Mouse (Mus musculus): ENCODE results near the gene Maco1. TPM values are rescaled to one million over a fixed set of nuclear protein-coding genes. Genes with fewer than 3 reads are reported as not detected.
A peak's percentile ranks its signal among the peaks of the same experiment; 100 is the strongest.

Gene Maco1
- polyA plus RNA-seq, 1 experiment from 2014 or later: 39.7 TPM

DNA sequence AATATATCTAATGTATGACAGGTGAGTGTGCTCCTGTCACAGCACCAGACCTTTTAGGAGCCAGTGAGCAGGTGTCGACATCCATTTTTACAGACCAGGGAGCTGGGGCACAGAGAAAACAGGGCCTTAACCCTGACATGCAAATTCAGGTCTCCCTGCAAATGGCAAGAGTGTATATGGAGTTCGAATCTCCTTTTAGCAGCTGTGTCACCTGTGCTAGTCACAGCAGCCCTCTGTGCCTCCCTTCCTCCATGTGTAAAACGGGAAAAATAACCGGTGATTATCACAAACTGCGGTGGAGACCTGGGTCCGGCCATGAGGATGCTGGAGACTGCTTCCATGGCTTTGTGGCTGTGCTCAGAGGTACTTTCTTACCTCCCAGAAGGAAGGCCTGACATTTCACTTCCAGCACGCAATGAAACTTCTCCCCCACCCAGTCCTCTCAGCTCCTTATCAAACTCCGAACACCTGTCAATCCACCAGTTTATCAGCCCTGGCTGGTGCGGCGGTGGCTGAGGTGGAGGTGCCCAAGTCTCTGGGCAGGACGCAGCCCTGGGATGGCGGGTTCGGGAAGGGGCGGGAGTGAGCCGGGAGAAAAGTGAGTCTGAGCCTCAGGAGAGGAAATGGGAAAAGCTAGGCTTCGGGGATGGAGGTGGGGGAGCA lies 16.1 kb upstream of the Maco1 start:
- Histone ChIP-seq H3K4me3 (replicated peaks) (peak overlapping the region; percentile 20), H3K4me1 (peaks cover 17% of the 10 kb centered on the region), H3K36me3 (no peaks in the 10 kb centered on the region), H3K4me2 (peak overlapping the region; percentile 48), H3K9ac (no peak overlapping the region), H3K9me3 (replicated peaks) (no peaks in the 10 kb centered on the region), H3K27ac (no peak overlapping the region), H3K27me3 (peaks cover 35% of the 10 kb centered on the region)
- 8% methylated on average over 16 of the region's 16 CpGs for WGBS
- ATAC-seq (replicated peaks; ENCODE audit: low FRiP score): peak; percentile 80

DNA sequence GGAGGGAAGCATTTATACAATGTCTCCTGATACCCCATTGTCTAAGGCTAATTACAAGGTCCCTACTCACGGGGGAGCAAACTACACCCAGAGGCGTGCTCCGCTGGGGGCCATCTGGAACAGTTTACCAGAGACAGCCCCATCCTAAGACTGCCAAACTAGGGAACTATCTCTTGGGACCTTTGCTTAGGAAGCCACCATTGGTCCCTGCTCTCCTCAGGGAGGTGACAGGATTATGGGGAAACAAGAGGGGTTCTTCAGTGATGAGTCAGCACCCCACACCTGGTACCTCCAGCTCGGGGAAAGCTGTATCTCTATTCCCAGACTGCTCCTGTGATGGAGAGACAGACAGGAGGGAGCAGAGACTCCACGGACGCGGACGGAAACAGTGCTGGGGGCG lies 15.3 kb upstream of the Maco1 start:
- H3K4me1 ChIP-seq: peaks cover 17% of the 10 kb centered on the region
- H3K4me3 ChIP-seq (replicated peaks): no peak overlapping the region
- no peak overlapping the region for H3K4me2 ChIP-seq
- H3K9ac ChIP-seq: no peak overlapping the region
- H3K36me3 ChIP-seq: no peaks in the 10 kb centered on the region
- no peaks in the 10 kb centered on the region for H3K9me3 ChIP-seq (replicated peaks)
- no peak overlapping the region for H3K27ac ChIP-seq
- 29% methylated on average over 9 of the region's 9 CpGs for WGBS
- peaks cover 35% of the 10 kb centered on the region for H3K27me3 ChIP-seq
- no peak for ATAC-seq (replicated peaks; ENCODE audit: low FRiP score)

DNA sequence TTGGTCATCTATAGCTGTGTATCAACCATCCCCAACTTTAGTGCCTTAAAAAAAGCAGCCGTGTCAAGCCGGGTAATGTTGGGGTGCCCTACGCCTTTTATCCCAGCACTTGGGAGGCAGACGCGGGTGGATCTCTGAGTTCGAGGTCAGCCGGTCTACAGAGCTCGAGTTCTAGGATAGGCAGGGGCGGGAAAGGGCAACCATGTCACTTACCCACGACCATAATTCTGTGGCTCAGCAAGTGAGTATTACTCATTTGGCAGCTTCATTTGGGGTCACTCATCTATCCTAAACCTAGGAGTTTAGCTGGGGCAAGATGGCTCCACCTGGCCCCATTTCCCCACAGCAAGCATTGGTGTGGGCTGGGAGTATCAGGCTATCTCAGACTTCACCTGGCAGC lies 14.9 kb upstream of the Maco1 start:
- 88% methylated on average over 10 of the region's 10 CpGs for WGBS
- Histone ChIP-seq H3K4me3 (replicated peaks) (no peak overlapping the region), H3K4me2 (no peak overlapping the region), H3K27ac (no peak overlapping the region), H3K9ac (no peak overlapping the region), H3K9me3 (replicated peaks) (no peaks in the 10 kb centered on the region), H3K27me3 (peaks cover 35% of the 10 kb centered on the region), H3K4me1 (peaks cover 17% of the 10 kb centered on the region), H3K36me3 (no peaks in the 10 kb centered on the region)
- ATAC-seq (replicated peaks; ENCODE audit: low FRiP score): no peak

DNA sequence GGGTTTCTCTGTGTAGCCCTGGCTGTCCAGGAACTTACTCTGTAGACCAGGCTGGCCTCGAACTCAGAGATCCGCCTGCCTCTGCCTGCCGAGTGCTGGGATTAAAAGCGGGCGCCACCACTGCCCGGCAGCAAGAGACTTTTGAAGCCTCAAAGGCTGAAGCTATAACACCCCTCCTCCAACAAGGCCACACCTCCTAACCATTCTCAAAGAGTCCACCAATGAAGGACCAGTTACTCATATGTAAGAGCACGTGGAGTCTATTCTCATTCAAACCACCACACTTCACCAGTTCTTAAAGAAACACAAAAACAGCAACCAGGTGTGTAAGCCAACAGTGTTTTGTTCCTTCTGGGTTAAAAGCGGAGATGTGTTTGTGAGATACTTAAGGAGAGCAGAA lies 14.5 kb upstream of the Maco1 start:
- 89% methylated on average over 8 of the region's 8 CpGs for WGBS
- no peak overlapping the region for H3K4me2 ChIP-seq
- no peaks in the 10 kb centered on the region for H3K9me3 ChIP-seq (replicated peaks)
- H3K4me3 ChIP-seq (replicated peaks): no peak overlapping the region
- H3K27me3 ChIP-seq: peaks cover 35% of the 10 kb centered on the region
- H3K4me1 ChIP-seq: peaks cover 17% of the 10 kb centered on the region
- ATAC-seq (replicated peaks; ENCODE audit: low FRiP score): no peak
- no peak overlapping the region for H3K9ac ChIP-seq
- no peak overlapping the region for H3K27ac ChIP-seq
- H3K36me3 ChIP-seq: no peaks in the 10 kb centered on the region

DNA sequence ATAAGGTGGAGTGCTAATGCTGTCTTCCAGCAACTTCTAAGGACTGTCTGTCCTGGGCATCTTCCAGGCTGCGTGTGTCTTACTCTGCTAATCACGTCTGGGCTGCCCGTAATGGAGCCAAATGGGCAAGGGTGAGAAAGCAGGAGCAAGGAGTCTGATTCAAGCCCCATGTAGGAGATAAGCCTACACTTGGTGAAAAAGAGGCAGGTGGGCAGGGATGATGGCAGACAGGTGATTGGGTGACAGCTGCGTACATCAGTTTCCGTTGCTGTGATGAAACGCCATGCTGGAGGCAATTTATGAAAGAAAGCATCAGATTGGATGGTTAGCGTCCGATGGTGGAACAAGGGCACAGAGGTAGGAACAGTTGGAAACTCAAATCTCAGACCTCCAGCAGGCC lies 14.1 kb upstream of the Maco1 start:
- peaks cover 19% of the 10 kb centered on the region for H3K4me1 ChIP-seq
- 81% methylated on average over 8 of the region's 8 CpGs for WGBS
- no peak for ATAC-seq (replicated peaks; ENCODE audit: low FRiP score)

DNA sequence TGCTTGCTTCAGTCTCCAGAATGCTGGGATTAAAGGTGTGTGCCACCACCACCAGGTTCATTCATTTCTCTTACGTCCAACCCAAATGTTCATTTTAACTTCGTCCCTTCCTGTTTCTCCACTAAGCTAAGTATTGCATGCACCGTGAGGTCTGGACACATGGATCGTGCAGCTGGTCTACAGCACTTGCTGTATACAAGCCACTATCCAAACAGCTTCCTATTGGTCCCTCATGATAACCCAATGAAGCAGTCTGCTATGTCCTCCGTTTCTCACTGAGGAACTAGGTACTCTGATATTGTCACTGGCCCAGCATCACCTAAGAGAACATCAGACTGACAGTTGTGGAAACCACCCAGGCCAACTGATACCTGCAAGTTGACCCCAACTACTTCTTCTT lies 12.6 kb upstream of the Maco1 start:
- Histone ChIP-seq H3K4me1 (peaks cover 28% of the 10 kb centered on the region), H3K9ac (no peak overlapping the region), H3K36me3 (no peaks in the 10 kb centered on the region), H3K4me2 (no peak overlapping the region), H3K27ac (no peak overlapping the region), H3K9me3 (replicated peaks) (no peaks in the 10 kb centered on the region), H3K4me3 (replicated peaks) (no peak overlapping the region), H3K27me3 (peaks cover 34% of the 10 kb centered on the region)
- 93% methylated on average over 5 of the region's 5 CpGs for WGBS
- ATAC-seq (replicated peaks; ENCODE audit: low FRiP score): no peak

More for the DNA sequence above, 14.1 kb upstream of the Maco1 start:
- Histone ChIP-seq H3K4me2 (no peak overlapping the region), H3K36me3 (no peaks in the 10 kb centered on the region), H3K9me3 (replicated peaks) (no peaks in the 10 kb centered on the region), H3K27me3 (peaks cover 35% of the 10 kb centered on the region), H3K27ac (no peak overlapping the region), H3K9ac (no peak overlapping the region), H3K4me3 (replicated peaks) (no peak overlapping the region)

DNA sequence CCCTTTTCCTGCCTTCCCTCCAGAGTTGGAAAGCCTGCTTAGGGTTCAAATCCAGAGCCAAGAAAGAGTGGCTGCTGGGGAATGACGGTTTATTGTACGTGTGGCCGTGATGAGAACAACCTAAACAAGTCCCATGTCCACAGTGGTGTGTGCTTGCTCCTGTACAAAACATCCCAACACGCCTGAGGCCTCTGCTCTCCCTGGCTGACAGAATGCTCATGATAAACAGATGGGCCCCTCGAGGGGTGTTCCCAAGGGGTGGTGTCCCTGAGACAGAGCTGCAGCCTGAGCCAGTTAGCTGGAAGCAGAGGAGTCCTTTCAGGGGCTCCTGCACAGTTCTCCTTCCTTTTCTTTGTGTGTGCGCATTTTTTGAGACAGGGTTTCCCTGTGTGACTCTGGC lies 12.2 kb upstream of the Maco1 start:
- no peak overlapping the region for H3K4me3 ChIP-seq (replicated peaks)
- H3K36me3 ChIP-seq: no peaks in the 10 kb centered on the region
- peaks cover 29% of the 10 kb centered on the region for H3K27me3 ChIP-seq
- H3K4me1 ChIP-seq: peaks cover 28% of the 10 kb centered on the region
- H3K9me3 ChIP-seq (replicated peaks): no peaks in the 10 kb centered on the region
- no peak overlapping the region for H3K27ac ChIP-seq
- ATAC-seq (replicated peaks; ENCODE audit: low FRiP score): no peak; the same call in 1 of the 2 replicates
- H3K4me2 ChIP-seq: no peak overlapping the region
- WGBS: 73% methylated on average over 6 of the region's 6 CpGs
- no peak overlapping the region for H3K9ac ChIP-seq

DNA sequence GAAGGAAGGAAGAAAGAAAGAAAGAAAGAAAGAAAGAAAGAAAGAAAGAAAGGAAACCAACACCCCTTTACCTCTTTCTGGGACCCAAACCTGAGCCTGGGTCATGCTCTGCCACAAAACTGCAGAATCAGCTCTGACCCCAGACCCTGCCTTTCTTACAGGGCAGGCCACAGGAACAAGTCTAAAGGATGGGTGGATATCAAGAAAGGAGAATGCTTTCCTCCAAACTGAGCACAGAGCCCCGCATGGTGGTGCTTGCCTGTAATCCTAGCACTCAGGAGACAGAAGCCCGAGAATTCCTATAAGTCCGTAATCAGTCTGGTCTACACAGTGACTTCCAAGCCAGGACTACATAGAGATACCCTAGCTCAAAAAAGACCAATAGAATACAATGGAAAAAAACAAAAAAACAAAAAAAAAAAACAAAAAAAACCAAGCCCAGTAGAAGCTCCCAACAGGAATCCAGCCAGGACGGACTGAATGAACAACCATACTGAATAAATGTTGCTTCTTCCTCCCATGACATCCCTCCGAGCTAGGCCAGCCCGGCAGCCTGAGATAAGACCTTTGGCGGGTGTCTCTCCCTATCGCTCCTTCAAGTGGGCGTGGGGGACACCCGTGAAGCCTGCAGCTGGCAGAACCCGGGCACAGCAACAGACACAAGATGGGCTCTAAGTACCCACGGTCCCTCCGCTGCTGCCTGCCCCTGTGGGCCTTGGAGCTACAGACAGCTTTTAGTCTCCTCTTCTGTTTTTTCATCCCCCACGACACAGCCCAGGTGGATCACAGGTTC lies 11.0 kb upstream of the Maco1 start, which contains the start of gene Rhd:
Gene Rhd, plus strand, starts transcription at position 600 of the 793 bp plus-strand sequence.
- WGBS: 74% methylated on average over 14 of the region's 14 CpGs
- H3K9ac ChIP-seq: no peak within 1 kb of the TSS
- H3K9me3 ChIP-seq (replicated peaks): no peaks in the 10 kb centered on the region
- no peak for ATAC-seq (replicated peaks; ENCODE audit: low FRiP score)
- no peak within 1 kb of the TSS for H3K4me3 ChIP-seq (replicated peaks)
- H3K4me1 ChIP-seq: peaks cover 18% of the 10 kb centered on the region
- no peak within 1 kb of the TSS for H3K4me2 ChIP-seq
- peaks cover 17% of the 10 kb centered on the region for H3K27me3 ChIP-seq
- no peak within 1 kb of the TSS; the same call in 1 of the 2 replicates for H3K27ac ChIP-seq
- no peaks in the 10 kb centered on the region for H3K36me3 ChIP-seq

DNA sequence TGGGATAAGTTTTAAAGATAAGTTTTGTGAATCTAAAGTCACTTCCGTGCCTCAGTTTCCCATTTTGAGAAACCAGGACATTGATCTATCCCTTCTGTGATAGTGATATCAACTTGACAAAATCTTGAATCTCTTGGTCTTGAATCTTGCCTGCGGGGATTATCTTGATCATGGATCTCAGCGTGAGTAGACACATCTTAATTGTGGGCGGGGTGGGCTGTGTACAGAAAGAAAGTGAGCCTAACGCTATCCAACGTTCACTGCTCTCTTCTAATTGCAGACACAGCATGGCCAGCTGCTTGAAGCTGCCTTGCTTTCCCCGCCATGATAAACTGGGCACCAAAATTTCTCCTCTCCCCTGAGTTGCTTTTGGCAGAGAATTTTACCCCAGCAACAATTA lies 9.9 kb upstream of the Maco1 start:
- no peak overlapping the region for H3K27ac ChIP-seq
- ATAC-seq (replicated peaks; ENCODE audit: low FRiP score): no peak

DNA sequence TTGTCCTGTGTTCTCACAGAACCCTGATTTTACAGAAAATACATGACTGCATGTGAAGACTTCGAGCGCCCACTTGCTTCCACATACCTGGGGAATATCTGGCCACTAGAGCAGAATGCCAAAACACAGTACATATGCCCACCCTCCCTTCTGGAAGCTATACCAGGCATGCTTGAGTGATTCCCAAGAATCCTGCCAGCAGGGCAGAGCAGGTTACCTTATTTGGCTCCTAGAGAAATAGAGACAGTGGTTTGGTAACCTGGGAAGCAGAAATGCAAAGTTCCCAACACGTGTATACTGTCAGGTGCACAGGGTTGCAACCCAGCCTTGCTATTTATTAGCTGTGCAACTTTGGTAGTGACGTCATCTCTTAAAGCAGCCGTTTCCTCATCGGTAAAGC lies 8.7 kb upstream of the Maco1 start:
- no peak overlapping the region for H3K4me2 ChIP-seq
- no peak overlapping the region for H3K9ac ChIP-seq
- H3K27me3 ChIP-seq: no peaks in the 10 kb centered on the region
- H3K36me3 ChIP-seq: no peaks in the 10 kb centered on the region
- 0 out of 2 replicates have a peak, but pooled peaks have one; percentile 47 for ATAC-seq (replicated peaks; ENCODE audit: low FRiP score)
- H3K9me3 ChIP-seq (replicated peaks): no peaks in the 10 kb centered on the region
- WGBS: 66% methylated on average over 6 of the region's 6 CpGs
- peak overlapping the region; percentile 23; the same call in 1 of the 2 replicates for H3K27ac ChIP-seq
- no peak overlapping the region for H3K4me3 ChIP-seq (replicated peaks)
- H3K4me1 ChIP-seq: peaks cover 14% of the 10 kb centered on the region

More for the DNA sequence above, 9.9 kb upstream of the Maco1 start:
- WGBS: 82% methylated on average over 7 of the region's 7 CpGs
- peaks cover 6% of the 10 kb centered on the region for H3K27me3 ChIP-seq
- H3K4me1 ChIP-seq: peaks cover 11% of the 10 kb centered on the region
- no peaks in the 10 kb centered on the region for H3K9me3 ChIP-seq (replicated peaks)
- no peak overlapping the region for H3K4me2 ChIP-seq
- H3K4me3 ChIP-seq (replicated peaks): no peak overlapping the region
- H3K9ac ChIP-seq: no peak overlapping the region
- no peaks in the 10 kb centered on the region for H3K36me3 ChIP-seq

DNA sequence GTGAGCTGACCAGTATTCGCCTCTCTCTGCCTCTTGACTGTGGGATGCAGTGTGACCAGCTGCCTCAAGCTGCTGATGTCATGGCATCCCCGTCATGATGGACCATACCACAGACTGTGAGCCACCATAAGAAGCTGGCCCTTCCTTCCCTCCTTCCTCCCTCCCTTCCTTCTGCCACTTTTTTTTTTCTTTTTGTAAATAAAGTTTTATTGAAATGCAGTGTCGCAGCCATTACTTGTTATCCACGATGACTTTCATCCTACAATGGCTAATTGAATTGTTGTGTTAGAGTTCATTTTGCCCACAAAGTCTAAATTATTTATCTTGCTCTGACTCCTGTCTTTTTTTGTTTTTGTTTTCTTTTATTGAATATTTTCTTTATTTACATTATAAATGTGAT lies 5.3 kb upstream of the Maco1 start:
- H3K9ac ChIP-seq: no peak overlapping the region
- no peak overlapping the region for H3K4me2 ChIP-seq
- no peaks in the 10 kb centered on the region for H3K27me3 ChIP-seq
- no peaks in the 10 kb centered on the region for H3K9me3 ChIP-seq (replicated peaks)
- no peak for ATAC-seq (replicated peaks; ENCODE audit: low FRiP score)
- H3K4me3 ChIP-seq (replicated peaks): no peak overlapping the region
- WGBS: 86% methylated on average over 4 of the region's 4 CpGs
- H3K27ac ChIP-seq: no peak overlapping the region
- peaks cover 38% of the 10 kb centered on the region for H3K4me1 ChIP-seq
- no peaks in the 10 kb centered on the region for H3K36me3 ChIP-seq

DNA sequence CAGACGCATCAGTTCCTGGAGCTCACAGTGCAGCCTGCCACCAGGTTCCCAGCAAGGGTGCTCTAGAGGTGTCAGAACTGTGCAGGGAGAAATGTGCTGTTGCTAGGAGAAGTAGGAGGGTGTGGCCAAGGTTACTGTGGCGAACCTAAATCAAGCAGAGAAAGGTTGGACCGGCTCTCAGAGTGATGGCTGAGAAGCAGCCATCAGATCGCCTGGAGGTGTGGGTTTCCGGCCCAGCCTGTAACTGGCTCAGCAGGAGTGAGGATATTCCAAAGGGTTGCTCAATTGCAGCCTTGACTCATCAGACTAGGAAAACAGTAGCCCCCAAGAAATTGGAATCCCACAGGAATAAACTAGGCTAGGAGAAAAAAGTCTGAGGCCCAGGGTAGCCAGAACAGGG lies 3.4 kb upstream of the Maco1 start:
- Histone ChIP-seq H3K27me3 (no peaks in the 10 kb centered on the region), H3K36me3 (no peaks in the 10 kb centered on the region), H3K9me3 (replicated peaks) (no peaks in the 10 kb centered on the region), H3K4me1 (peaks cover 37% of the 10 kb centered on the region), H3K27ac (peak overlapping the region; percentile 56), H3K4me3 (replicated peaks) (no peak overlapping the region), H3K9ac (no peak overlapping the region), H3K4me2 (no peak overlapping the region)
- ATAC-seq (replicated peaks; ENCODE audit: low FRiP score): no peak
- WGBS: 20% methylated on average over 5 of the region's 5 CpGs

Measured in kidney, embryonic 15.5 days (tissue).